Mouse (Mus musculus): Measurements from ENCODE around the gene Dnah11.

The Dnah11 gene

GRCm38 (mm10) chr12:118198386-118199093 is at the start of gene Dnah11:
TSS of gene Dnah11 (minus strand) at chr12:118199043.
- ATAC-seq (ENCODE audit: low TSS enrichment) = peak; percentile 96

GRCm38 (mm10) chr12:118221182-118221581 is 22.3 kb upstream of the Dnah11 start:
- ATAC-seq (ENCODE audit: low TSS enrichment) = no peak

GRCm38 (mm10) chr12:118220062-118220461 is 21.2 kb upstream of the Dnah11 start:
- ATAC-seq (ENCODE audit: low TSS enrichment) = no peak

- no peak for ATAC-seq (ENCODE audit: low TSS enrichment)
These were observed 13.3 kb upstream of the Dnah11 start for GRCm38 (mm10) chr12:118212163-118212562.

- no peak for ATAC-seq (ENCODE audit: low TSS enrichment)
These were observed 2.3 kb downstream of the Dnah11 start for GRCm38 (mm10) chr12:118196583-118196982.

- no peak for ATAC-seq (ENCODE audit: low TSS enrichment)
These were observed 9.3 kb downstream of the Dnah11 start for GRCm38 (mm10) chr12:118189535-118189934.

- ATAC-seq (ENCODE audit: low TSS enrichment) = no peak
These were observed 11.2 kb downstream of the Dnah11 start for GRCm38 (mm10) chr12:118187663-118188062.

- no peak for ATAC-seq (ENCODE audit: low TSS enrichment)
These were observed 11.9 kb downstream of the Dnah11 start for GRCm38 (mm10) chr12:118186881-118187489.

GRCm38 (mm10) chr12:118186120-118186880 is 12.5 kb downstream of the Dnah11 start:
- ATAC-seq (ENCODE audit: low TSS enrichment) = no peak

GRCm38 (mm10) chr12:118184731-118185130 is 14.1 kb downstream of the Dnah11 start:
- ATAC-seq (ENCODE audit: low TSS enrichment) = no peak

GRCm38 (mm10) chr12:118177756-118178155 is 21.1 kb downstream of the Dnah11 start:
- ATAC-seq (ENCODE audit: low TSS enrichment) = no peak

- ATAC-seq (ENCODE audit: low TSS enrichment) = no peak
These were observed 34.1 kb downstream of the Dnah11 start for GRCm38 (mm10) chr12:118164785-118165184.

- no peak for ATAC-seq (ENCODE audit: low TSS enrichment)
These were observed 41.9 kb downstream of the Dnah11 start for GRCm38 (mm10) chr12:118156986-118157385.

- no peak for ATAC-seq (ENCODE audit: low TSS enrichment)
These were observed 51.3 kb downstream of the Dnah11 start for GRCm38 (mm10) chr12:118147521-118148033.

GRCm38 (mm10) chr12:118128116-118128515 is 70.7 kb downstream of the Dnah11 start:
- ATAC-seq (ENCODE audit: low TSS enrichment) = no peak

- ATAC-seq (ENCODE audit: low TSS enrichment) = no peak
These were observed 79.2 kb downstream of the Dnah11 start for GRCm38 (mm10) chr12:118119668-118120067.

- peak; percentile 65; the same call in 1 of the 2 replicates for ATAC-seq (ENCODE audit: low TSS enrichment)
These were observed 86.2 kb downstream of the Dnah11 start for GRCm38 (mm10) chr12:118112599-118112998.

- no peak for ATAC-seq (ENCODE audit: low TSS enrichment)
These were observed 86.9 kb downstream of the Dnah11 start for GRCm38 (mm10) chr12:118111896-118112295.

- ATAC-seq (ENCODE audit: low TSS enrichment) = no peak
These were observed 91.1 kb downstream of the Dnah11 start for GRCm38 (mm10) chr12:118107719-118108118.

- ATAC-seq (ENCODE audit: low TSS enrichment) = 0 out of 2 replicates have a peak, but pooled peaks have one; percentile 27
These were observed 94.3 kb downstream of the Dnah11 start for GRCm38 (mm10) chr12:118104520-118104919.

GRCm38 (mm10) chr12:118099694-118100093 is 99.1 kb downstream of the Dnah11 start:
- ATAC-seq (ENCODE audit: low TSS enrichment) = no peak

GRCm38 (mm10) chr12:118098257-118098656 is 100.6 kb downstream of the Dnah11 start:
- ATAC-seq (ENCODE audit: low TSS enrichment) = no peak

Data from frontal cortex, adult (tissue).